Mouse (Mus musculus): ENCODE data around the gene Naif1. TPM values are rescaled to one million over a fixed set of nuclear protein-coding genes. Genes with fewer than 3 reads are reported as not detected.

Gene Naif1
- polyA plus RNA-seq, 1 experiment from 2014 or later = 5.1 TPM

DNA sequence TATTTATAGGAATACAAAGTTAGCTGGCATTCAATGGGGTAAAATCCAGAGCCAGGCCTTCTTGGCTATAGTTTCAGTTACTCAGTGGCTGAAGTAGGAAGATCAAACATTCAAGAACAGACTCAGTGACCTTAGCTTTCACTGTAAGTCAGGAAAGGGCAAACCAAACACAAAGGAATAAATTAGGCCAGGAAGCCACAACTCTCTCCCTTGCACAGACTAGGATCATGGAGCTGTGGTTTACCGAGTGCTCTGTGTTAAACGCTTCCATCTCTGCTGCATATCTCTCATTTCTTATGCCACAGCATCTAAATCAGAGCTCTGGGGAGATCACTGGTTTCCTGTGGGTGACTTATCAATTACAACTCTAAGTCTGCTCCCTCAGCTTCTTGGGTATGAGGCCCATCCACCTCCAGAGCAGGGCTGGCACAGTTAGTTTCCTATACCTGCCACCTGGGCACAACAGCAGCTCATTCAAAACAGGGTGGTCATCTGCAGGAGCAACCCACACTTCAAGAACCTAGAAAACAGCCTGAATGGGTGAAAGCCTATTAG is 12.6 kb upstream of the Naif1 start:
- H3K9me3 ChIP-seq (replicated peaks; ENCODE audit: control insufficient read depth, low read length) = no peaks in the 10 kb centered on the region
- H3K4me1 ChIP-seq (ENCODE audit: control insufficient read depth, insufficient read depth, low read length) = peaks cover 13% of the 10 kb centered on the region
- no peaks in the 10 kb centered on the region for H3K27me3 ChIP-seq (ENCODE audit: control insufficient read depth, insufficient read depth, low read length)
- no peak for ATAC-seq (replicated peaks; ENCODE audit: extremely low read depth, insufficient read depth, low FRiP score)
- no peak overlapping the region for H3K4me3 ChIP-seq (ENCODE audit: low read length)
- WGBS = 73% methylated on average over 2 of the region's 2 CpGs
- no peaks in the 10 kb centered on the region for H3K36me3 ChIP-seq (ENCODE audit: control insufficient read depth, insufficient read depth)
- no peak overlapping the region for H3K9ac ChIP-seq (ENCODE audit: low read length)
- peak overlapping the region; percentile 82 for H3K27ac ChIP-seq (ENCODE audit: low read length)
- H3K4me2 ChIP-seq (ENCODE audit: low read depth, low read length) = no peak overlapping the region

- Histone ChIP-seq H3K27ac (ENCODE audit: low read length) (no peak overlapping the region), H3K9me3 (replicated peaks; ENCODE audit: control insufficient read depth, low read length) (no peaks in the 10 kb centered on the region), H3K27me3 (ENCODE audit: control insufficient read depth, insufficient read depth, low read length) (no peaks in the 10 kb centered on the region), H3K4me2 (ENCODE audit: low read depth, low read length) (no peak overlapping the region), H3K9ac (ENCODE audit: low read length) (no peak overlapping the region), H3K4me1 (ENCODE audit: control insufficient read depth, insufficient read depth, low read length) (peaks cover 13% of the 10 kb centered on the region), H3K4me3 (ENCODE audit: low read length) (no peak overlapping the region), H3K36me3 (ENCODE audit: control insufficient read depth, insufficient read depth) (no peaks in the 10 kb centered on the region)
- 86% methylated on average over 3 of the region's 3 CpGs for WGBS
- no peak for ATAC-seq (replicated peaks; ENCODE audit: extremely low read depth, insufficient read depth, low FRiP score)
Observed at GRCm38 (mm10) chr2:32438733-32439132, 11.5 kb upstream of the Naif1 start.

DNA sequence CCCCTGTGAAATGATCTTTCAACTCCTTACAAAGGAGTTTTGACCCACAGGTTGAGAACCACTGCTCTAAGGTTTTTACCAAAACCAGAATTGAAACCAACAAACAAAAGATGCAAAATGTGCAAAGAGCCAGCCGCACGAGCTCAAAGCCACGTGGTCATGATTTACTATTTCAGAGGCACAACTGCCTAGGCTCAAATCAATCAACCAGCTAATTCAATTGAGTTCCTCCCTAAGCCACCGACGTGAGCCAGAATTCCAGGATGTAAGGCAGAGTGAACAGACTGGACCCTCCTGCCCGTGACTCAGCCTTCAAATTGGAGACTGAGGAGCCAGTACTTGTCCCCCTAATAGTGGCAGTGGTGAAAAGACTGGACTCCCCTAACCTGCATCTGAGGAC is 11.1 kb upstream of the Naif1 start:
- Histone ChIP-seq H3K4me1 (ENCODE audit: control insufficient read depth, insufficient read depth, low read length) (peaks cover 13% of the 10 kb centered on the region), H3K4me2 (ENCODE audit: low read depth, low read length) (no peak overlapping the region), H3K9me3 (replicated peaks; ENCODE audit: control insufficient read depth, low read length) (no peaks in the 10 kb centered on the region), H3K4me3 (ENCODE audit: low read length) (no peak overlapping the region), H3K27ac (ENCODE audit: low read length) (no peak overlapping the region), H3K9ac (ENCODE audit: low read length) (no peak overlapping the region), H3K27me3 (ENCODE audit: control insufficient read depth, insufficient read depth, low read length) (no peaks in the 10 kb centered on the region), H3K36me3 (ENCODE audit: control insufficient read depth, insufficient read depth) (no peaks in the 10 kb centered on the region)
- ATAC-seq (replicated peaks; ENCODE audit: extremely low read depth, insufficient read depth, low FRiP score) = no peak
- 73% methylated on average over 6 of the region's 6 CpGs for WGBS

- no peak overlapping the region for H3K9ac ChIP-seq (ENCODE audit: low read length)
- H3K4me2 ChIP-seq (ENCODE audit: low read depth, low read length) = no peak overlapping the region
- 54% methylated on average over 2 of the region's 2 CpGs for WGBS
- no peaks in the 10 kb centered on the region for H3K36me3 ChIP-seq (ENCODE audit: control insufficient read depth, insufficient read depth)
- peak overlapping the region; percentile 4; the same call in 1 of the 2 replicates for H3K27ac ChIP-seq (ENCODE audit: low read length)
- no peak overlapping the region for H3K4me3 ChIP-seq (ENCODE audit: low read length)
- no peaks in the 10 kb centered on the region for H3K27me3 ChIP-seq (ENCODE audit: control insufficient read depth, insufficient read depth, low read length)
- 0 out of 2 replicates have a peak, but pooled peaks have one; percentile 31 for ATAC-seq (replicated peaks; ENCODE audit: extremely low read depth, insufficient read depth, low FRiP score)
- H3K9me3 ChIP-seq (replicated peaks; ENCODE audit: control insufficient read depth, low read length) = no peaks in the 10 kb centered on the region
- H3K4me1 ChIP-seq (ENCODE audit: control insufficient read depth, insufficient read depth, low read length) = peaks cover 13% of the 10 kb centered on the region
Observed at GRCm38 (mm10) chr2:32440164-32440563, 10.1 kb upstream of the Naif1 start.

DNA sequence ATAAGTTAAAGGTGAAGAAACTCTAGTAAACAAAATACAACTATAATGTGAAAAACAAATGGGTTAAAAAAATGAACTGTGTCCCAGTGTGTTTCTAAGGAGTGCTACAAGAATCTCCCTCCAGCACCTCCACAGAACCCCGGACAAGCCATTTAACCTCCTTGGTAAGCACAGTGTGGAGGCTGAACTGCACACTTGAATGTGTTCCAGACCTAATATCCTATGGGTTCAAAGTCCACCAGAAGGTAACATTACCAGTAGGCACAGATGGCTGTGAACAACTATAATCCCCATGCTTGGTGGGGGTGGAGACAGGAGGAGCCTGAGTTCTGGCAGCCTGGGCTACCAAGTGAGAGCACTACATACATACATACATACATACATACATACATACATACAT is 9.6 kb upstream of the Naif1 start:
- no peaks in the 10 kb centered on the region for H3K36me3 ChIP-seq (ENCODE audit: control insufficient read depth, insufficient read depth)
- no peak for ATAC-seq (replicated peaks; ENCODE audit: extremely low read depth, insufficient read depth, low FRiP score)
- H3K9me3 ChIP-seq (replicated peaks; ENCODE audit: control insufficient read depth, low read length) = no peaks in the 10 kb centered on the region
- H3K4me1 ChIP-seq (ENCODE audit: control insufficient read depth, insufficient read depth, low read length) = peaks cover 13% of the 10 kb centered on the region
- no peaks in the 10 kb centered on the region for H3K27me3 ChIP-seq (ENCODE audit: control insufficient read depth, insufficient read depth, low read length)
- H3K4me2 ChIP-seq (ENCODE audit: low read depth, low read length) = no peak overlapping the region
- WGBS = 82% methylated on average over 1 of the region's 1 CpGs
- no peak overlapping the region for H3K27ac ChIP-seq (ENCODE audit: low read length)
- H3K4me3 ChIP-seq (ENCODE audit: low read length) = no peak overlapping the region
- H3K9ac ChIP-seq (ENCODE audit: low read length) = no peak overlapping the region

GRCm38 (mm10) chr2:32441550-32441949 is 8.7 kb upstream of the Naif1 start:
- ATAC-seq (replicated peaks; ENCODE audit: extremely low read depth, insufficient read depth, low FRiP score) = no peak
- H3K27ac ChIP-seq (ENCODE audit: low read length) = no peak overlapping the region

GRCm38 (mm10) chr2:32445535-32445934 is 4.7 kb upstream of the Naif1 start:
- no peak overlapping the region for H3K27ac ChIP-seq (ENCODE audit: low read length)
- peaks cover 19% of the 10 kb centered on the region for H3K4me1 ChIP-seq (ENCODE audit: control insufficient read depth, insufficient read depth, low read length)
- H3K4me3 ChIP-seq (ENCODE audit: low read length) = no peak overlapping the region
- WGBS = 68% methylated on average over 1 of the region's 1 CpGs
- ATAC-seq (replicated peaks; ENCODE audit: extremely low read depth, insufficient read depth, low FRiP score) = no peak
- no peak overlapping the region for H3K4me2 ChIP-seq (ENCODE audit: low read depth, low read length)
- no peak overlapping the region for H3K9ac ChIP-seq (ENCODE audit: low read length)
- H3K36me3 ChIP-seq (ENCODE audit: control insufficient read depth, insufficient read depth) = no peaks in the 10 kb centered on the region
- H3K9me3 ChIP-seq (replicated peaks; ENCODE audit: control insufficient read depth, low read length) = no peaks in the 10 kb centered on the region
- H3K27me3 ChIP-seq (ENCODE audit: control insufficient read depth, insufficient read depth, low read length) = no peaks in the 10 kb centered on the region

More at GRCm38 (mm10) chr2:32441550-32441949, 8.7 kb upstream of the Naif1 start:
- Histone ChIP-seq H3K9me3 (replicated peaks; ENCODE audit: control insufficient read depth, low read length) (no peaks in the 10 kb centered on the region), H3K9ac (ENCODE audit: low read length) (no peak overlapping the region), H3K4me2 (ENCODE audit: low read depth, low read length) (no peak overlapping the region), H3K27me3 (ENCODE audit: control insufficient read depth, insufficient read depth, low read length) (no peaks in the 10 kb centered on the region), H3K36me3 (ENCODE audit: control insufficient read depth, insufficient read depth) (no peaks in the 10 kb centered on the region), H3K4me1 (ENCODE audit: control insufficient read depth, insufficient read depth, low read length) (peaks cover 14% of the 10 kb centered on the region), H3K4me3 (ENCODE audit: low read length) (no peak overlapping the region)
- WGBS = 83% methylated on average over 2 of the region's 2 CpGs

- Histone ChIP-seq H3K27ac (ENCODE audit: low read length) (peak overlapping the region; percentile 95), H3K9ac (ENCODE audit: low read length) (peak overlapping the region; percentile 66), H3K9me3 (replicated peaks; ENCODE audit: control insufficient read depth, low read length) (no peaks in the 10 kb centered on the region), H3K4me3 (ENCODE audit: low read length) (peak overlapping the region; percentile 12; the same call in 1 of the 2 replicates), H3K4me2 (ENCODE audit: low read depth, low read length) (peak overlapping the region; percentile 47), H3K36me3 (ENCODE audit: control insufficient read depth, insufficient read depth) (no peaks in the 10 kb centered on the region), H3K27me3 (ENCODE audit: control insufficient read depth, insufficient read depth, low read length) (no peaks in the 10 kb centered on the region), H3K4me1 (ENCODE audit: control insufficient read depth, insufficient read depth, low read length) (peaks cover 20% of the 10 kb centered on the region)
- no peak for ATAC-seq (replicated peaks; ENCODE audit: extremely low read depth, insufficient read depth, low FRiP score)
- WGBS = 23% methylated on average over 9 of the region's 9 CpGs
Observed at GRCm38 (mm10) chr2:32447264-32447936, 2.9 kb upstream of the Naif1 start.

DNA sequence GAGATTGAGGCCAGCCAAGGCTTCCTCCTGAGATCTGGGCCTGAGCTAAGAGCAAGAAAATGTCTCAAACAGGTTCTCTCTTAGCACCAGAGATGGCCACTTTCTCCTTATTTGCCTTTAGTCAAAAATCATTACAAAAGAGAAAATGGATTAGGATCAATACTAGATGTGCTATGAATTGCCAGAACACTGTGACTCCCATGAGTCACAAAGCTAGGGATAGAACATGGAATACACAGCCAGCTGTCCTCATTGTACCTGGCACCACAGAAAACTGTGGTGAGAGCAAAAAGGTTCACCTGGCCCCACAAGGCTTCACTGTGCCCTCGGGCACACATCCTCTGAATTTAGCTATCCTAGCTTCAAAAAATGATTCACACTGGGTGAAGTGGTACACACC is 1.8 kb upstream of the Naif1 start:
- ATAC-seq (replicated peaks; ENCODE audit: extremely low read depth, insufficient read depth, low FRiP score) = no peak
- 85% methylated on average over 1 of the region's 1 CpGs for WGBS
- Histone ChIP-seq H3K9me3 (replicated peaks; ENCODE audit: control insufficient read depth, low read length) (no peaks in the 10 kb centered on the region), H3K27me3 (ENCODE audit: control insufficient read depth, insufficient read depth, low read length) (no peaks in the 10 kb centered on the region), H3K4me2 (ENCODE audit: low read depth, low read length) (no peak overlapping the region), H3K36me3 (ENCODE audit: control insufficient read depth, insufficient read depth) (no peaks in the 10 kb centered on the region), H3K4me3 (ENCODE audit: low read length) (no peak overlapping the region), H3K9ac (ENCODE audit: low read length) (no peak overlapping the region), H3K27ac (ENCODE audit: low read length) (peak overlapping the region; percentile 46; the same call in 1 of the 2 replicates), H3K4me1 (ENCODE audit: control insufficient read depth, insufficient read depth, low read length) (peaks cover 30% of the 10 kb centered on the region)

Measured in heart, embryonic 16.5 days (tissue).